Mouse (Mus musculus) liver, adult 2 months (tissue): ENCODE results near the gene Pdp2.

ENCODE experiments used
- CTCF ChIP-seq: fragments of 200-500 bp; IDR thresholded peaks from 2 replicates; pipeline ENCODE4 v1.5.1; 2011; ENCODE audit warnings: low read depth, low read length, control low read depth
- POLR2A ChIP-seq: fragments of 200-500 bp; IDR thresholded peaks from 2 replicates; pipeline ENCODE4 v1.6.1; 2011; ENCODE audit warnings: low read length, control low read depth; ENCODE audit not compliant: insufficient read depth; ENCODE audit errors: extremely low read depth

DNA sequence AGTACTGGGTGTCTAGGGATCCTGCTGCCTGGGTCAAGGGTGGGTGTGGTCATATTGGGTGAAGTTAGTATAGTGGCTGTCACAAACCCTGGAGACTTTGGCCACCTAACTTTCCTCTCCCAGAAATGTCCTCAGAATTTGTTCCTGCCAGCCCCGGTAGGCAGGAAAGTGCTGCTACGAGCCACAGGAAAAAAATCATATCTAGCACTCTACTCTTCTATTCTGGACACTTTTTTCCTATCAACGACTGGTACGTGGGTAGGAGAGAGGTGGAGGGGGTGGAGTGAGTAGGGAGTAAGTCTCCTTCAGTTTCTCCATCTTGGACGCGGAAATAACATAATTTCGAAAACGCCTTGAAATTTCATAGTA, 38.8 kb downstream of the Pdp2 start:
- TF ChIP-seq CTCF (no peak), POLR2A (no peak)
